Mouse (Mus musculus) limb, embryonic 14.5 days (tissue): ENCODE measurements at regions not wholly inside any gene's neighbourhood (a gene's known extent, or its start where the extent isn't known, plus 50 kb on each side); places are given as distances from the start of the nearest gene placed in this dataset.
A peak's percentile ranks its signal among the peaks of the same experiment; 100 is the strongest.

ENCODE experiments used
- ATAC-seq: fragments of 200-750 bp; cut with Nextera tagmentation; 2 replicates; pipeline ENCODE4 v1.8.0; 2017; ENCODE audit warnings: low read depth, moderate number of reproducible peaks, moderate TSS enrichment; ENCODE audit not compliant: low FRiP score
- DNase-seq: peaks from one replicate; pipeline ENCODE4 v3.0.0-alpha.2; 2015; ENCODE audit warnings: low spot score
- H3K27ac ChIP-seq: fragments of 300-500 bp; sonication (generic); replicated peaks from 2 replicates; pipeline ENCODE4 v1.5.1; 2014; ENCODE audit warnings: low read depth, mild to moderate bottlenecking, low read length, moderate library complexity, mixed read lengths
- H3K27me3 ChIP-seq: fragments of 300-500 bp; sonication (generic); 2 replicates; pipeline ENCODE4 v1.6.1; 2014; ENCODE audit warnings: low read length, mixed read lengths; ENCODE audit not compliant: control insufficient read depth, insufficient read depth
- H3K36me3 ChIP-seq: fragments of 300-500 bp; sonication (generic); 2 replicates; pipeline ENCODE4 v1.6.1; 2014; ENCODE audit warnings: mild to moderate bottlenecking, low read length, moderate library complexity, mixed read lengths; ENCODE audit not compliant: control insufficient read depth, insufficient read depth
- H3K4me1 ChIP-seq: fragments of 300-500 bp; sonication (generic); 2 replicates; pipeline ENCODE4 v1.6.1; 2014; ENCODE audit warnings: antibody characterized with exemption, low read length, mixed read lengths; ENCODE audit not compliant: control insufficient read depth, insufficient read depth
- H3K4me2 ChIP-seq: fragments of 300-500 bp; sonication (generic); replicated peaks from 2 replicates; pipeline ENCODE4 v1.6.1; 2014; ENCODE audit warnings: low read depth, mild to moderate bottlenecking, low read length, moderate library complexity; ENCODE audit not compliant: severe bottlenecking
- H3K4me3 ChIP-seq: fragments of 300-500 bp; sonication (generic); replicated peaks from 2 replicates; pipeline ENCODE4 v1.5.1; 2014; ENCODE audit warnings: low read length
- H3K9ac ChIP-seq: fragments of 300-500 bp; sonication (generic); 2 replicates; pipeline ENCODE4 v1.6.1; 2014; ENCODE audit warnings: mild to moderate bottlenecking, low read depth, low read length, moderate library complexity; ENCODE audit not compliant: severe bottlenecking
- H3K9me3 ChIP-seq: fragments of 300-500 bp; sonication (generic); 2 replicates; pipeline ENCODE4 v1.6.1; 2016; ENCODE audit warnings: low read length; ENCODE audit not compliant: control insufficient read depth
- POLR2A ChIP-seq: fragments of 200-500 bp; IDR thresholded peaks from 2 replicates; pipeline ENCODE4 v1.8.0; 2012; ENCODE audit warnings: inconsistent platforms, mild to moderate bottlenecking, moderate library complexity, borderline replicate concordance; ENCODE audit not compliant: insufficient read depth, insufficient read length; ENCODE audit errors: extremely low read depth
- whole genome bisulfite sequencing: fragments of 180-500 bp; shearing (Covaris S2); extraction: QIAGEN DNeasy Blood & Tissue Kit; methylation state at CpG from one replicate; pipeline ENCODE4 v1.1.7; 2014; 5-methylcytosine and 5-hydroxymethylcytosine counted together

DNA sequence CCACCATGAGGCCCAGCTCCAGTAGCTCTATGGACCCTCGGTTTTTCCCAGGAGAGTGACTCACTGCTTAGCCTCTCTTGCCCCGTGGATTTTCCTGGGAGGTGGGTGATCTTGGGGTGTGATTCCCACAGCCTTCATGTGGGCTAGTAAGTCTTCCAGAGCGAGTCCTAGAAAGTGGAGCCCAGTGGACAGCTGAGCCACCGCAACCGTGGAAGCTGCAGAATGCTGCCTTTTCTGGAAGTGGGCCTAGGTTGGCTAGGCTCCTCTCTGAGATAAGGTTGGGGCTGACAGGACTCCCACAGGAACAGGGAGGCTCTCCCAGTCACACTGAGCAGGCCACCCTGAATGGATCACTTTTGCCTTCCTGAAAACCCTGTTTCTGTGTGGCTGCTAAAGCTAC, 69.9 kb downstream of the Gm5294 start:
- no peak for ATAC-seq
- Histone ChIP-seq H3K4me2 (no peak overlapping the region), H3K27me3 (no peaks in the 10 kb centered on the region), H3K4me3 (no peak overlapping the region), H3K27ac (no peak overlapping the region), H3K36me3 (no peaks in the 10 kb centered on the region), H3K9ac (no peak overlapping the region), H3K4me1 (no peaks in the 10 kb centered on the region), H3K9me3 (no peaks in the 10 kb centered on the region)
- 81% methylated on average over 5 of the region's 5 CpGs for WGBS
- no peak for DNase-seq
- no peak for TF ChIP-seq POLR2A

DNA sequence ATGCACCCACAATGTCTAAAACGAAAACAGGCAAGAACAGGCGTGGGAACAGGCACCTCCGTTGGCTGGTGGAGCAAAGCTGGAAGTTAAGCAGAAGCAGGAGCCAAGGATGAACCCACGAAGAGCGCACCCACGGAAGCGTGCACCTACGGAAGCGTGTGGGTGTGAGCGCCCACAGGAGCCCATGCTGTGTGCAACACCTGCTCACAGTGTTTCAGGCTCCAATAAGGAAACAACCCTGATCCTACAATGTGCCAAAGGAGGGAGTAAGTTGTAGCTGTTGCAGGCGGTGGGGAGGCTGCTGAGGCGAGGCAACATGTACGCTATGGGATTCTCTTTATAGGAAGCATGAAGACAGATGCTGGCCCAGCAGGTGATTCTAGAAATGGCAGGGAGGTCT, 74.6 kb downstream of the Gm5294 start:
- 87% methylated on average over 13 of the region's 13 CpGs for WGBS
- no peak overlapping the region for H3K27ac ChIP-seq
- H3K4me3 ChIP-seq: no peak overlapping the region
- H3K36me3 ChIP-seq: no peaks in the 10 kb centered on the region
- ATAC-seq (no peak), DNase-seq (no peak)
- H3K9me3 ChIP-seq: no peaks in the 10 kb centered on the region
- no peak for TF ChIP-seq POLR2A
- H3K4me2 ChIP-seq: no peak overlapping the region
- peaks cover 6% of the 10 kb centered on the region; the same call in 1 of the 2 replicates for H3K4me1 ChIP-seq
- H3K27me3 ChIP-seq: no peaks in the 10 kb centered on the region
- H3K9ac ChIP-seq: no peak overlapping the region

DNA sequence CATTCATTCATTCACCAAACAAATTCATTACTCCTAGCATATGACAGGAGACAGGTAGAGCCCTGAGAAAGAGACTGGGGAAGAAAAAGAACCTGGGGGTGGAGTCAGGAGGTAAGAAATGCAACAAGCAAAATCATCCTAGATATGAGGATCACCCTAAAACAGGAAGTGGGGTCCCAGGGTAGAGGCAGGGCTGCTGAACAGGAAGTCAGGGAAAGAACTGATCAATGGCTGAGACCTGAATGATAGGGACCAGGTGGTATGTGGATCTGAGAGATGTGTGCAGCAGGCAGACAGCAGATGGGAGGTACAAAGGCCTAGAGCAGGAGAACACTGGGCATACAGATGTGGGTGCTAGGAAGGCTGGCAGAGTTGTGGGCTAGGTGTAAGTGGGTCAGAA, 77.4 kb downstream of the Gm5294 start:
- no peaks in the 10 kb centered on the region for H3K27me3 ChIP-seq
- H3K36me3 ChIP-seq: no peaks in the 10 kb centered on the region
- DNase-seq (no peak), ATAC-seq (no peak)
- TF ChIP-seq POLR2A: no peak
- no peak overlapping the region for H3K4me3 ChIP-seq
- no peaks in the 10 kb centered on the region for H3K9me3 ChIP-seq
- no peak overlapping the region for H3K9ac ChIP-seq
- no peak overlapping the region for H3K27ac ChIP-seq
- H3K4me1 ChIP-seq: peaks cover 6% of the 10 kb centered on the region; the same call in 1 of the 2 replicates
- no peak overlapping the region for H3K4me2 ChIP-seq

DNA sequence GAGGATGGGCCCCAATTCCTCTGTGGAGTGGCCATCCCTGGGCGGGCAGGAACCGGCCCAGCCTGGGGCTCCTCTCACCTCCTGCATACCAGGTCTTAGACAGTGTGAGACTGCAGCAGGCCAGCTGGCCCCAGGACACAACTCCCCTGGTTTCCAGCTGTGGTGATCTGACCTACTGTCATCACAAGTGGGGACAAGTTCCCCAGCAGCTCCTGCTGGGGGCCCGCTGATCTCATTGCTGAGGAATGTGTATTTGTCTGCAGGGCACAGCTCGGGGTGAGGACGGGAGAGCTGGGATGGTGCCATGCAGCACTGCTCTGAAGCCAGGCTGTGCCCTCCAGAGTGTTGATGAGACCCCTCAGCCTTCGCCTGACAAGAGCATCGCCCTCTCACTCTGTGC, 78.6 kb downstream of the Gm5294 start:
- Histone ChIP-seq H3K9ac (no peak overlapping the region), H3K9me3 (no peaks in the 10 kb centered on the region), H3K36me3 (no peaks in the 10 kb centered on the region), H3K4me1 (peaks cover 6% of the 10 kb centered on the region; the same call in 1 of the 2 replicates), H3K4me2 (no peak overlapping the region), H3K27ac (no peak overlapping the region), H3K27me3 (no peaks in the 10 kb centered on the region), H3K4me3 (no peak overlapping the region)
- 31% methylated on average over 7 of the region's 7 CpGs for WGBS
- ATAC-seq (no peak), DNase-seq (no peak)
- no peak for TF ChIP-seq POLR2A

DNA sequence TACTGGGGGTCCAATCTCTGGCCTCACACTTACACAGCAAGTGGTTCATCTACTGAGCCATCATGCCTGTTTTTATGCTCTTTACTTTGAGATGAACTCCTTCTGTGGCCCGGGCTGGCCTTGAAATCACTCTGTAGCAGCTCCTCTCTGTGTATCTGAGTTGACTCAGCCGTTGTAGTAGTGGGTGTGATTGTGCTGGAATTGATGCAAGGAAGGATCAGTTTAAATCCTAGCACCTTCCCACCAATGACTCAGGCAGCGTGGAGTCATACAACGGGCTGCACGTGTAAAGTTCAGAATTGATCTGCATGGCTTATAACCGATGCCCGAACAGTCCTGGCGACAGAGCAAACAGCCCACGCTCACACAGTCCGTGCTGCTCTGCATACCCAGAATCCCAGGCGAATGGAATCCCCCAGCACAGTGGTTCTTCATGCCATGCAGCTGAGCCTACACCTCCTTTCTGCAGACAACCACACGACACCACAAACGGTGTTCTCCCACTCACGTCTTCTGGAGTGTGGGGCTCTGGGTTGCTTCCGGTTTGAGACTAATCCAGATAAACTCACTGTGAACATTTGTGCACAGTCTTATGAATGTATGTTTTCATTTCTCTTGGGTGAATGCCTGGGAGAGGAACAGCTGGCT, 81.2 kb downstream of the Gm5294 start:
- no peak overlapping the region for H3K9ac ChIP-seq
- no peak overlapping the region for H3K27ac ChIP-seq
- no peaks in the 10 kb centered on the region for H3K27me3 ChIP-seq
- no peak overlapping the region for H3K4me3 ChIP-seq
- H3K9me3 ChIP-seq: no peaks in the 10 kb centered on the region
- 81% methylated on average over 15 of the region's 15 CpGs for WGBS
- H3K4me1 ChIP-seq: peaks cover 6% of the 10 kb centered on the region; the same call in 1 of the 2 replicates
- H3K36me3 ChIP-seq: no peaks in the 10 kb centered on the region
- DNase-seq (peak; percentile 26), ATAC-seq (no peak)
- no peak overlapping the region for H3K4me2 ChIP-seq
- TF ChIP-seq POLR2A: no peak
